Mouse (Mus musculus): Measurements from ENCODE around the gene Pacsin2.
"Not testable (repeated sequence)": the region's sequence is repeated elsewhere in the genome, so short reads cannot be mapped to it uniquely, and the experiment has no call there.

Pacsin2 gene

GRCm38 (mm10) chr15:83464083-83464904 lies at the start of gene Pacsin2:
Pacsin2 (minus strand) TSS chr15:83464606.
- peak; percentile 95 for DNase-seq (ENCODE audit: low read depth, low spot score)

- no peak for DNase-seq (ENCODE audit: low read depth, low spot score)
These were observed 48.3 kb upstream of the Pacsin2 start for GRCm38 (mm10) chr15:83512489-83513281.

- peak; percentile 97 for DNase-seq (ENCODE audit: low read depth, low spot score)
These were observed 46.5 kb upstream of the Pacsin2 start, which contains the start of gene Ttll1 for GRCm38 (mm10) chr15:83510805-83511405. Ttll1 (minus strand) TSS chr15:83510893.

- DNase-seq (ENCODE audit: low read depth, low spot score) = peak; percentile 22
These were observed 45.8 kb upstream of the Pacsin2 start for GRCm38 (mm10) chr15:83509950-83510804.

GRCm38 (mm10) chr15:83501483-83501882 lies 37.1 kb upstream of the Pacsin2 start:
- DNase-seq (ENCODE audit: low read depth, low spot score) = not testable (repeated sequence)

GRCm38 (mm10) chr15:83500352-83500751 lies 35.9 kb upstream of the Pacsin2 start:
- DNase-seq (ENCODE audit: low read depth, low spot score) = peak; percentile 74

GRCm38 (mm10) chr15:83499211-83499755 lies 34.9 kb upstream of the Pacsin2 start:
- DNase-seq (ENCODE audit: low read depth, low spot score) = no peak

GRCm38 (mm10) chr15:83497299-83497698 lies 32.9 kb upstream of the Pacsin2 start:
- peak; percentile 48 for DNase-seq (ENCODE audit: low read depth, low spot score)

GRCm38 (mm10) chr15:83495787-83496367 lies 31.5 kb upstream of the Pacsin2 start:
- DNase-seq (ENCODE audit: low read depth, low spot score) = no peak

GRCm38 (mm10) chr15:83495195-83495594 lies 30.8 kb upstream of the Pacsin2 start:
- DNase-seq (ENCODE audit: low read depth, low spot score) = no peak

GRCm38 (mm10) chr15:83494572-83494920 lies 30.1 kb upstream of the Pacsin2 start:
- DNase-seq (ENCODE audit: low read depth, low spot score) = no peak

- no peak for DNase-seq (ENCODE audit: low read depth, low spot score)
These were observed 29.6 kb upstream of the Pacsin2 start for GRCm38 (mm10) chr15:83493856-83494571.

- DNase-seq (ENCODE audit: low read depth, low spot score) = no peak
These were observed 27.5 kb upstream of the Pacsin2 start for GRCm38 (mm10) chr15:83491891-83492290.

- DNase-seq (ENCODE audit: low read depth, low spot score) = no peak
These were observed 25.1 kb upstream of the Pacsin2 start for GRCm38 (mm10) chr15:83489471-83489870.

GRCm38 (mm10) chr15:83487477-83488115 lies 23.2 kb upstream of the Pacsin2 start:
- DNase-seq (ENCODE audit: low read depth, low spot score) = no peak

- no peak for DNase-seq (ENCODE audit: low read depth, low spot score)
These were observed 19.9 kb upstream of the Pacsin2 start for GRCm38 (mm10) chr15:83484311-83484710.

- DNase-seq (ENCODE audit: low read depth, low spot score) = peak; percentile 57
These were observed 19.1 kb upstream of the Pacsin2 start for GRCm38 (mm10) chr15:83483482-83483881.

- no peak for DNase-seq (ENCODE audit: low read depth, low spot score)
These were observed 18.3 kb upstream of the Pacsin2 start for GRCm38 (mm10) chr15:83482645-83483224.

GRCm38 (mm10) chr15:83481236-83481780 lies 16.9 kb upstream of the Pacsin2 start:
- no peak for DNase-seq (ENCODE audit: low read depth, low spot score)
